Mouse (Mus musculus) embryo, embryonic 11.5 days (tissue): ENCODE measurements around the gene Pla2g5.

Experiments
- DNase-seq: peaks from one replicate; pipeline ENCODE4 v3.0.0-alpha.2; 2012; ENCODE audit warnings: low read depth, low spot score

Pla2g5 gene

DNA sequence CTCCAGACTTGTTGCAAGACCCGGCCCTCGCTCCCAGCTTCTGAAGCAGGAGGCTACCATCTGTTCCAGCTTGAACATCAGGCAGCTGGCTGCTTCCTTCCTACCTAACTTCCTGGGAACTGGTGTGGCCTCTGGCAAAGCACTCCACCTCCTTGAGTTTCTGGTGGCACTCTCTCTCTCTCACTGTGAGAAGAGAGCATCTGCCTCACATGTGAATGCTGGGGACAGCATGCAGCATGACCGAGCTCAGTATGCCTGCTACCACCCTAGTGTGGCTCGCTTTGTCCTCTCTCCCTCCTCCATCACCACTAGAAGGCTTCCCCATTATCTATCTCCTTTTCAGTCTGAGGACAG is 66.1 kb downstream of the Pla2g5 start:
- DNase-seq = no peak

DNA sequence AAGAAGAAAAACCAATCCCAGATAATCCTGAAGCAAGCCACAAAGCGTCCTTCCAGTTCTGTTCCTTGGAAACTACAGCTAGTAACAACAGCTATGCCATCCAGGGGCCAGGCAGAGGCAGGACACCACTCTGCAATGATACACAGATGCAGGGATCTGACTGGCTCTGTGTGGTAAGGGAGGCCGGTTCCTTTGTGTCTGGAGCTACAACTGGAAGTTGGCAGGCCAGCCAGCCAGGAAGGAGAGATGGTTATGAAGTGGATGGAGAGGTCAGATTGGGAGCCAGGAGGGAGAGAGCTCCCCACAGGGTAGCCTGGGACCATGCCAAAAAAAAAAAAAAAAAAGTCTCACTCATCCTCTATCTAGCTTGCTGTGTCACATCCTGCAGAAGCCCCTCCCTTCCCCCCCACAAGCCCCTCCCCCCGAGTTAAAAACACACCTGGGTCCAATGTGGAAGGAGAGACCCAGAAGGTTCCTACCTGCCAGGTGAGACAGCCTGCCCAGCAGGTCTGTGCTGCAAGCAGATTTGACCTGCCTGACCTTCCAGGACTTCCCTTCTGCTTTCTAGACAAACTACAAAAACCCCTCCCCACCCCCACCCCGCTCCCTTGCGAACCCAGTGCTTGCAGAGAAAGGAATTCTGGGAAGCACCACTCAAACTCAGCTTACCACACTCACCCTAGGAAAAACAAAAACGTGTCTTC is 66.6 kb downstream of the Pla2g5 start:
- DNase-seq = no peak

DNA sequence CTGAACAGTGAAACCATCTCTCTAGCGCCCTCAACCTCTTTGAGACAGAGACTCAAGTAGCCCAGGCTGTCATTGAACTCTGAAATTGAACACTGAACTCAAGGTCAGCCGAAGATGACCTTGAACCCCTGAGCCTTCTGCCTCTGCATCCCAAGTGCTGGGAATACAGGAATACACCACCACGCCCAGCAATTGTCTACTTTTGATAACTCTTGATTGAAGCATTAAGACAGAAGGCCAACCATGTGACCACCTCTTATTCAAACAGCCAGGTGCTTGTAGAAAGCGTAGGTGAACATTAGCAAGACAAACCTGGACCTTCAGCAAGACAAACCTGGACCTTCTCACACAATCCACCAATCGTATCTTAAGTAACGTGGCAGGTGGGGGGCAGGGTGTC is 68.9 kb downstream of the Pla2g5 start:
- no peak for DNase-seq

DNA sequence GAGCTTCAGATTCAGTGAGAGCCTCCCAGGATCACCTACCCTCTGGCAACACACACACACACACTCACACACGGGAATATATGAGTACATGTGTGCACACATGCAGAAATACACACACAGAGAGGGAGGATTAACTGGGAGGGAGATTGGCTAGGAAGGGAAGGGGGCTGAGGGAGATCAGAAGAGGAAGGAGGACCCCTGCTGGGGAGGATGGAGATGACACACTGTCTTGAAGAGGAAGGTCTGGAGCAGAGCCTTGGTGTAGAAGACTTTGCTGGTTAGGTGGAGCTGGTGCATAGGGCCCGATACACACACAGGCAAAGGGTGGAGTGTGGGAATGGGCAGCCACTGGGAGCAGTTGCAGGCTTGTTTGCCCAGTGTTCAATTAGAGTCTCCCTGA is 70.0 kb downstream of the Pla2g5 start:
- peak; percentile 13 for DNase-seq

DNA sequence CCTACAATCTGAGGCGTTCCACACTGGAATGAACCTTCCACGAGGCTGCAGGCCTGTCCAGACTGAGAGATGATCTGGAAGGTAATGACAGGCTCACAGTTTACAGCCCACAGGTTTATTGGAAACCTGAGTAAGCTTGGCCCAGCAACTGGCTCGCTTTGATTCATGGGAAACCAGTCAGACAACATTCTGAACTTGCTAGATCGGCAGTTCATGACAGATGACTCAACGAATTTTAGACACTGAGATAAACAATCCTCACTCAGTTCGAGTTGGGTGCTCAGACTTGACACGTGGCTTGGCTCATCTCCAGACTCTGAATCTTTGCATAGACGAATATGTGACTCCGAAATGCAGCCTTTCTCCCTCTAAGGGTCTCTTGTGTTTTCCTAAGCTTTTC is 70.7 kb downstream of the Pla2g5 start:
- DNase-seq = no peak

DNA sequence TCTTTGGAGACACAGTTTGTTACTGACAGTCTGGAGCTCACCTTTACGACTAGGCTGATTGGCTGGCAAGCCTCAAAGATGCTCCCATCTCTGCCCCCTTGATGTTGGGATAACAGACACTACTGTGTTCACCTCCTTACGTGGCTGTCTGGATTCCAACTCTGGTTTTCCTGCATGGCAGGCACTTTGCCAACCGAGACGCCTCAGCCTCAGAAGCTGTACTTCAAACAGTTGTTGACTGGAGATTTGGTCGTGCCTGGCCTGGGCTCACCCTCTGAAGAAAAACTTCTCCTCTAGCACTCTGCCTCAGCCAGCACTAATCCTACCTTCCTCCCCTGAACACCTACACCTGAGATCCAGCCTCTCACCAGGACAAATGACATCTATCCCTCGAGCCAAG is 71.8 kb downstream of the Pla2g5 start:
- no peak for DNase-seq

DNA sequence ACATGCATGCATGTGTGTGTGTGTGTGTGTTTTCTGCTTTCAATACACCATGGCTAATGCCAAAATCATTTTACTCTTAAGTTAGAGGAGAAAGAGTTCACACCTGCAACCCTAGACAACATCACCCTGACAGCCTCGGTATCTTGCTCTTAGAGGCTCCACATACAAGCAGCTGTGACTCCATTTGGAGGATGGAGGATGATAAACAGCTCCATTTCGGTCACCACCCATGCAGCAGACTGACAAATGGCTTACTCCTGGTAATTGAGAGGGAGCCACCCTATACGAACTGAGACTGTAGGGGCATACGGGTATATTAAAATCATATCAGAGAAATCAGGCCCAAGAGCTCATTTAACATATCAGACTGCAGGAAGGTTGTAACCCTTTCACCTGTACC is 74.9 kb downstream of the Pla2g5 start:
- no peak for DNase-seq

DNA sequence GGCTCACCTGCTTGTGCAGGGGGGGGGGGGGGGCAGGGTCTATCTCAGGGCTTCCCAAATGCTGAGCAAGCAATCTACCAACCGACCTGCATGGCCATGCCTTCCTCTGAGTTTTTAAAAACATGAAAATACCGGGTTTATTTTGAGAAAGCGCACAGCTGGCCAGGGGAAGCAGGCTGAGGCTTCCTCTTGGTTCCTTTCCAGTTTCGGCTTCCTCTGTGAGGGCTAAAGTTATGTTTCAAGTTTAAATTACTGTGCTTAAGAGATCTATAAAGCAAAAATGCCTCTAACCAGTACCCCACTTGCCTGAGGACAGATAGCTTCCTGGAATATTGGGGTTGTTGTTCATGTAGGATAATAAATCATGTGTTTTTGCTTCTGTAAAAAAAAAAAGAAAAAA is 77.1 kb downstream of the Pla2g5 start:
- no peak for DNase-seq

DNA sequence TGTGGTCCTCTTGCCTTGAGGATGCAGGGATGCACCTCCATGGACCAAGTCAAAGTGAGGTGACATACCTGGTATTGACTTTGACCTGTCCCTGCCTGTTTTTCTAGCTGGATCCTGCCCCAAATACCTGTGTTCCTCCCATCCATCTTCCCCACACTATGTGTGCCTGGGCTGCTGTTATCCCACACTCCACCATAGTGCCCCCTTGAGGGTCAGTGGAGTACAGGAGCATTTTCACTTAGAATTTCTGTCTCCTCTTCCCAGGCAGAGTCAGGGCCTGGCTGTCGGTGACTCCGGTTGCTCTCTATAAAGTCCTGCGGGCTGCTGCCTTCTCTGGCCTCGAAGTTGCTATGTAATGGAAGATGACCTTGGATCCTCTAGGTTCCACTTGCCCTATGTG is 77.6 kb downstream of the Pla2g5 start:
- DNase-seq = peak; percentile 8

DNA sequence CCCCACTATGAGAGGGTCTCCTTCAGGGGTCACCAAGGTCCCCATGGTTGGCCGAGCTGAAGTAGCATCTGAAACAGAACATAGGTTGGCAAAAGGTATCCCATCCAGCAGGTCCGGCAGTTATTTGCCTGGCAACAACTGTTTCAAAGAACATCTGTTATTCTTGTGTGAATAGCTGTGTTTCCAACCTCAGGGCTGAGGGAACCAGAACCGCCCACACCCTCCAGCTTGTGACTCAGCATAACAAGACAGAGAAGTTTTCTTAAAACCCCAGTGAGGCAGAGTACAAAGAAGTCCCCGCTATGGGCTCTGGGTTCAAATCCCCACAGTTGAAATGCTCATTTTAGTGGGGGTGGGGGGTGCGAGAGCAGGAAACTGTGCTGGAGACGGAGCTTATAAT is 81.2 kb downstream of the Pla2g5 start:
- no peak for DNase-seq

DNA sequence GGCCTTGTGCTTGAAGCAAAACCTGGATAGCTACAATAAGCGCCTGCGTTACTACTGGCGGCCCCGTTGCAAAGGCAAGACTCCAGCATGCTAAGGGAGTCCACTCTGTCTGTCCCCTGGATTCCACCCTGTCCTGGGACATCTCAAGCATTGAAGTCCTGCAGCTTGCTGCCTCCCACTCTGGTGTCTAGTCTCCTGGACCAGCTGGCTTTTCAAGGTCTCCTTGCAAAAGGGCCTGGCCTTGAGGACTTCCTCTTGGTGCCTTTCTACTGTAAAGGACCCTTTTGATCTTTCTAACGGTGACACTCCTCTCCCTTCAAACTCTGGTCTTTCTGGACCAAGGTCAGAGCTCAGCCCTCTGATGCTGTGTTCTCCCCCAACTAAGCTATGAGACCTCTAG is 83.0 kb downstream of the Pla2g5 start:
- DNase-seq = no peak

DNA sequence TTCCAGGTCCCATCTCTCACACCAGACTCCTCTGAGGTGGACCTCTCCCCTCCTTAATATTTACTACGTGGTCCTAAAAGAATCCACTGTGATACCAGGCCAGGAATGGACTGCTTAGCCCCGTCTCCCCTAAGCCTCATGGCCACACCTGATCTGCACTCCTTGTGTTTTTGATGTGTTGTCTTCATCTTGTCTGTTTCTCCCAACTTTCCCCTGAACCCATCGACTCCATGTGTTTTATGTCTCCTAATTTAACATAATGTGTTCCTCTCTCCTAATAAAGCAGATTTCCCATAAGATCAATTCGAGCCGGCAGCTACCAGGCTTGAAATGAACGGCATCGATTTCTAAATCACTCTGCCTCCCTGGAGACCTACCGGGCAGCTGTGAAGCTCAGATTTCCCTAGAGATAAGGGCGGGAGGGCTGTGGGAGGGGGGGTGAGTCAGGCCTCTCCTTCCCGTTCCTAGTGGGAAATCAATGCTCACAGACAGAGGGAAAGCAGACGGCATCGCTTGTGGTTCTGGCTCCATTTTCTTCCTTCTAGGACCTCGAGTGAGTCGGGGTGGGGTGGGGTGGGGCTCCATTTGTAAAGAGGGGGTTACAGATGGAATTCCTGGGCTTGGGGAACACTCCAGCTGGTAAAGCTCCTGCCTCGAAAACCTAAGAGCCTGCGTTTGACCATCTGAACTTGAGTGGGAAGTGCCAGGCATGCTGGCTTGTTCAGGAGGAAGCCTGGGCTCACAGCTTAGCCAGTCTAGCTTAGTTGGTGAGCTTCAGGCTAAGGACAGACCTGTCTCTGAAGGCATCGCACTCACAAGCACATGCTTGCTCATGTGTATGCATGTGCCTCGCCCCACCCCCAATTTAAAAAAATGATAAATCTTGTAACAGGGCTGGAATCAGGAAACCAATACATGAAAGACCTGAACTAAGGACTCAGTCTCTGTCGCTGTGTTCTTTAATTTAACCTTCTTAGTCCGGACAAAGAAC is 85.6 kb downstream of the Pla2g5 start:
- peak; percentile 13 for DNase-seq

DNA sequence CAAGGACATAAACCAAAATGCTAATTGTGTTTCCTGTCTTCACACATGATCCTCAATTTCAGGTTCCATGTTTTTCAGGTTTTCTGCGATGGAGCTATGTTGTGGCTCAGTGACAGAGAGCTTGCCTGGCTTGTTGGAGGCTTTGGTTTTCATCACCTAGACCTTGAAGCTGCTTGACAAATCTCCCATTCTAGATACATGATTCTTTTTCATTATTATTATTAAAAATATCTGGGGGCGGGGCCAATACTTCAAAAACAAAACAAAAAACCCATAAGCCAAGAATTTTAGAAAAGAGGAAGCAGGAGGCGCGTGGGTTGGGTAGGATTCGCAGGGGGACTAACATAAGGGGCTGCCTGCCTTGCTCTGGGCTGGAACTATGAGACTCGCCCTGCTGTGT is 87.8 kb downstream of the Pla2g5 start, which contains the start of gene Pla2g2d:
Pla2g2d (plus strand) TSS at position 301 of the 400 bp plus-strand sequence.
- no peak for DNase-seq

DNA sequence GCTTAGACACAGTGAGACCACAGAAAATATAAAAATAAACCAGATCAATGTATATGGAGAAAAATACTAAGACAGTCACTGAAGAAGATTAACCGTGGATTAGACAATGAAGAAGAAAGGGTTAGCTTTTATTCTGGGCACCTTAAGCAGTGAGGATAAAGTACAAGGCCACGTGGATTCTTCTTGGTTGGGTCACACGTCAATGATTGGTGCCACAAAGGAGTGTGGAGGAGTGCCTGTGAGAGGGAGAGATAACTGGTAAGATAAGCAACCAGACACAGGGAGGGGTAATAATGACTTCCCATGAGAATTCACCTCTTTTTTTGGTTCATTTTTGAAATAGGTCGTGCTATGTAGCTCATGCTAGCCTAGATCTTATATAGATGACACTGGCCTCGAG is 90.9 kb downstream of the Pla2g5 start:
- no peak for DNase-seq

DNA sequence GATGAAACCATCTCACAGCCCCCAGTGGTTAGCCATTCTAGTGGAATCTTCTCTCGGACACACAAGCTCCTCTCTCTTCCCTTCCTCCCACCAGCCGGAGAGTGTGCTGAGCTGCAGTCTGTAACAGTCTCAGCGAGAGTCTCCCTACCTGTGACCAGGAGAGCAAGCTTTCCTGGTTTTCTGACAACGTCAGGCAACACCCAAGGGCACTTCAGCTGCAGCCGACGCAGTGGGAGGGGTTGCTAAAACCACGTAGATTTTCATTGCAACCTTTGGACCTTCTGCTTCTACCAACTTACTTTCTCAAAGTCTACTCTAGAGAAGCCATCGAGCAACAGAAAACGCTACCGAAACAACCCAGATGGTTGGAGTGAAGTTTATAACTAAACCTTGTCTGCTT is 91.3 kb downstream of the Pla2g5 start:
- no peak for DNase-seq

DNA sequence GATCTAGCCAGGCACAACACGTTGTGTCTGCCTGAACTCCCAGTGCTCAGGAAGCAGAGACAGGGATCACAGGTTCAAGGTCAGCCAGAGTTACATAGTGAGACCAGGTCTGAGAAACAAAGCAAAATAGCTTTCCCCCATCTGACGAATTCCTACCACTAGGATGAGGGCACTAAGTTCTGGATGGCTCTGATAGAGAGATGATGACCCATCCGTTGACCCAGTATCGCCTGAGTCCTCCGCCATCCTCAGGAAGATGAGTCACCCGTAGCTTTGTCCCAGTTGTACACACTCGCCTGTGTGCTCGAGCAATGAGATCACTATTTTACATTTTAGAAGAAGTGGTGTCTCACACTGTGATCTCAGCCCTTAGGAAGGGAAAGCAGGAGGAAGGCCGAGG is 101.0 kb downstream of the Pla2g5 start:
- no peak for DNase-seq

DNA sequence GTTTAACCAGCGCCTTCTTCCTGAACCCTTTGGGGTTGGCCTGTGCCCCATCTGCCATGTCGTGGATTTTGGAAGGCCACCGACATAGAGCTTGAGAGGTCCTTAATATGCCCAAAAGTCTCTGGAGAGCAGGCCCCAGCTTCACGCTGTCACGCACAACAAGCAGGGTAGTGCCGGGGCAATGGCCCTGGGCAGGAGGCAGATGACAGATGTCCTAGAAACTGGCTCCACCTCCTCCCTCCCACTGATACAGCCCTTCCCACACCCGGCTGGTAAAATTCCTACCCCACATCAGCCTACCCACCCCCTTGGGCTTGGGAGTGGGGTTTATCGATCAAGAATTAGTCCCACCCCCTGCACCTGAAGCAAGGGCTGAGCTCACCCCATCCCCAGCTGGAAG is 105.9 kb downstream of the Pla2g5 start, which contains the start of gene Pla2g2f:
Pla2g2f (minus strand) TSS at position 211 of the 400 bp plus-strand sequence.
- no peak for DNase-seq

DNA sequence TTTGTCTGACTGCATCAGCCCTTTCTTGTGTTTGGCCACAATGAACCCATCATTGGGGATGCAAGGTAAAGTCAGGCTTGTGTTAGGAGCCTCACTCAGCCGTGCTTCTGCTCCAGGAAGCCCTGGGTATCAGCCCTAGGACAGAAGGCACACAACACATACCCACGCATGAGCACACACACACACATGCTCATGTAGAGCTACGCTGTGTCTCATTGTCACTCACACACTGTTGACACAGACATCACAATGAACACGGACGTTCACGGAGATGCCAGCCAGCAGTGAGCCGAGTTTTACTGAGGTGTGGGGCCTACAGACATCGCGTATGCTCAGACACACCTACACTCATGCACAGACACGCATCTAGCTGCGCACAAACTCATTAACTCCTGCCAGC is 107.3 kb downstream of the Pla2g5 start:
- no peak for DNase-seq

DNA sequence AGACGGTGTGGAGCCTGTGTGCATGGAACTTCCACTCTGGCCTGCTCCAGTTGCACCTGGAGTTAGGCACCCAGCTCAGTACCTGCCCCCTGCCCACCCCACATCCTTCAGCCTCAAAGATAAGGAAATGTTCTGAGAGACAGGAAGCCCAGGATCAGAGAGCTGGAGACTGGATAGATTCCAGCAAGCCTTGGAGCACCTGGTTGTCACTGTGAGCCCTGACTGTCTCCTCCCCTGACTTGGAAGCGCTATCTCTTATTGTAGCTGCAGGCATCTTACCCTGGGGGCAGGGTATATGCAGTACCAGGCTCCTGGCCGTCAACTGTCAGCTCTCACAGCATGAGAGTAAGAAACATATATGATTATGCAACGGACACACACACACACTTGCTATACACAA is 107.8 kb downstream of the Pla2g5 start:
- no peak for DNase-seq

DNA sequence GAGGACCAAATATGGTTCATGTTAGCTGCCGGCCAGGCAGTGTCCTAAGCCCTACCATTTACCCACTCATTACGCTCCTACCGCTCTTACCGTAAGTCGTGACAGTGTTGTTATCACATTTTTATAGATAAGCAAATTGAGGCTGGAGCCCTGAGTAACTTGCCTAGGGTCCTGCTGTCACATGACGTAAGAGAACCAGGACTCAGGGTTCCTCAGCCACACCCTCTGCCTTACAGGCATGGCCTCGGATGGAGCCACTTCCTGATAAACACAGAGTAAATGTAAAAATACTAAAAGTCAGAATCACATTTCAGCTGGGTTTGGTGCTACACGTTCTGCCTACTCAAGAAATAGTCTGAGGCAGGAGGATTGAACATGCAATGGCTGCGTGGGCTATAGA is 108.8 kb downstream of the Pla2g5 start:
- DNase-seq = no peak

DNA sequence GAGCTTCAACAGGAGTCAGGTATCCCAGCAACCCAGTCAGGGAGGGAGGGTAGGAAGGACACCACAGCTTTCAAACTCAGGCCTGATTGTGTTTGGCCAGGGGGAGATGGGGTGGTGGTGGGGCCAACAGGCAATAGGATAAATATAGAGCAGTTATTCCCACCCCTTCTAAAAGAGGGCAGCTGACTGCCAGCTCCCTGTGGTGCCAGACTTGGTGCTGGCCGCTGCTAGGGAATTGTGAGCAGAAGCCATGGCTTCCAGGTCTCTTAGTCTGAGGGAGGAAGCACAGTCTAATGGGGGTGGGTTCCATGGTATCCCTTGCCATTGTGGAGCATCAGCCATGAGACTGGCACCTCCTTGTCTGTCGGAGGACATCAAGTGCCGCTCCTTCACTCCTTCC is 109.7 kb downstream of the Pla2g5 start:
- no peak for DNase-seq

DNA sequence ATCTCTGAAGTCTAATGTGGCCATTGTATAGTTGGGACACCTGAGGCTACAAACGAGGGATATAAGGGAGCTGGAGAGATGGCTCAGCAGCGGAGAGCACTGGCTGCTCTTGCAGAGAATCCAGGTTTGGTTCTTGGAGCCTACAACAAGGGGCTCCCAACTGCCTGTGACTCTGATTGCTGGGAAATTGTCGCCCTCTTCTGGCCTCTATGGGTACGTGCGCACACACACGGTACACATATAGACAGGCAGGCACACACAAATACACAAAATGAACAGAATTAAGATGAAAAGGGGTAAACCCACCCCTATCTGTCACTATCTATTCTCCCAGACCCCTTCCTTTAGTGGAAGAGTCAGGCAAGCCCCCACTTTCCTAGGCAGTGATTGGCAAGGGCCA is 110.7 kb downstream of the Pla2g5 start:
- no peak for DNase-seq
